Mouse (Mus musculus) stomach, postnatal 0 days (tissue): Measurements from ENCODE around the gene Cd53.

Experiments used
- CTCF ChIP-seq: IDR thresholded peaks from 2 replicates; pipeline ENCODE4 v1.5.1; 2016; ENCODE audit warnings: antibody characterized with exemption, low read depth, mild to moderate bottlenecking, moderate library complexity
- EP300 ChIP-seq: optimal IDR thresholded peaks from 2 replicates; pipeline ENCODE3; 2016; ENCODE audit warnings: antibody characterized with exemption

DNA sequence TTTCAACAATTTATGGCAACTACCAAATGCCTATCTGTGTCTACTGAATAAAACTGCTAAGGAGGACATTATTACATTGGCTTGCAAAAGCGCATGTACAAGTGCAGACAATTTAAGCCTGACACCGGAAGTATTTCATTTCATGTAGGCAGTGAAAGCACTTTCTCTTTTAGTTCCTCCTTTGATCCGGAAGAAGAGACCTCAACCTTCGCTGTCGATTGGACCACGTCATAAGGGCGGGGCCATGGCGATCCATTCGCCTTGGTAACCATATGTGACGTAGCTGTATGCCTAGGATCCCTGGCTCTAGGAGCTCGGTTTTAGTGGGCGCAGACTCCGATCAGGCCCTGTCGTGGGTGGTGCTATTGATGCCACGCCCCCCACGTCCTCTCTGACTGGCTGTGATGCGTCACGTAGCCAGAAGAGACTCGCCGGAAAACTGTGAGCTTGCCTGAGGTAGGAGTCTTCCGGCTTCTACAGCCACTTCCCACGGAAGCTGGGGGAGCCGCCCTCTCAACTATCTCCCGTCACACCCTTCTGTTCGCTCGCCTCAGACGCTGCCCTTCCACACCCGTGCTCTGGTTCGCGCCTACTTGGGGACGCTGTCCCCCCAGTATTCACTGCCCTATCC, 68.4 kb downstream of the Cd53 start:
- TF ChIP-seq EP300 = no peak
- TF ChIP-seq CTCF = no peak
